Mouse (Mus musculus): Measurements from ENCODE around the gene Dhx37. TPM values are rescaled to one million over a fixed set of nuclear protein-coding genes. Genes with fewer than 3 reads are reported as not detected.
"Not testable (repeated sequence)": the region's sequence is repeated elsewhere in the genome, so short reads cannot be mapped to it uniquely, and the experiment has no call there.

Dhx37 gene
- polyA plus RNA-seq, 1 experiment from 2014 or later, result 10.4 TPM

DNA sequence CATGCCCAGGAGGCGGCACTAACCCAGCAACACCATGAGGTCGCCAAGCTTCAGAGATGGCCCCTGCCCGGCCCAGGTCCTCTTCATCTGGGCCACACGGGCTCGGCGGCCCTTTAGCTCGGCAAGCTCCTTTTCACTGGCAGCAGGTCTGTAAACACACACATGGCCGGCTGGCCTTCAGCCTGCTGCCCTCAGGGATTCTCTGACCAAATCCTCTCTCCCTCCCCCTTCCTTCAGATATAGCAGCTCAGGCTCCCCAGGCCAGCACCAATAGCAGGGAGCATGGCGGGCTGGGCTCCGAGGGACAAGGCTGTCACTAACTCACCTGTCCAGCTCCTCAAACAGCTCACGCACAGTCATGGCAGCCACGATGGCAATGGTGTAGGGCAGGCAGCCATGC, 15.3 kb downstream of the Dhx37 start:
- Histone ChIP-seq H3K4me1 (replicated peaks) (no peaks in the 10 kb centered on the region), H3K36me3 (peaks cover 98% of the 10 kb centered on the region), H3K9me3 (no peaks in the 10 kb centered on the region), H3K27ac (no peak overlapping the region), H3K4me3 (no peak overlapping the region), H3K4me2 (no peak overlapping the region), H3K9ac (no peak overlapping the region), H3K27me3 (no peaks in the 10 kb centered on the region)
- WGBS, result 92% methylated on average over 12 of the region's 12 CpGs
- no peak for ATAC-seq (ENCODE audit: low FRiP score)

DNA sequence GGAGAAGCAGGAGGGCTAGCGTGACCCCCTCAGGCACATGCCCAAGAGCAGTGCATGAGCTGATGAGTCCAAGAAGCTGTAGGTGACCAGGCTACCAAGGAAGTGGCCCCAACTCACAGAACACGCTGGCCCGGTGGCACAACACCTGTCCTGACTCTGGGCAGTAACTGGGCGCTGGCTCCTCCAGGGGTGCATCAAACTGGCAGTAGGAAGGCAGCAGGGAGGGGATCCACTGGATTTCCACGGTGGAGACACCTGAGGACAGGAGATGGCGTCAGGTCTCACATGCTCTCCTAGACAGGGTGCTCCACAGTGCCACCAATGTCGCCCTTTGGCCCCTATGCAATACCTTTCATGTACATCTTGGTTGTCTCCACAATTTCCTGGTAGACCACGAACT, 17.7 kb downstream of the Dhx37 start:
- no peak for ATAC-seq (ENCODE audit: low FRiP score)
- H3K4me2 ChIP-seq, result no peak overlapping the region
- WGBS, result 94% methylated on average over 8 of the region's 8 CpGs
- no peaks in the 10 kb centered on the region for H3K4me1 ChIP-seq (replicated peaks)
- H3K27ac ChIP-seq, result no peak overlapping the region
- peaks cover 81% of the 10 kb centered on the region for H3K36me3 ChIP-seq
- H3K27me3 ChIP-seq, result no peaks in the 10 kb centered on the region
- H3K9ac ChIP-seq, result no peak overlapping the region
- H3K9me3 ChIP-seq, result no peaks in the 10 kb centered on the region
- H3K4me3 ChIP-seq, result no peak overlapping the region

DNA sequence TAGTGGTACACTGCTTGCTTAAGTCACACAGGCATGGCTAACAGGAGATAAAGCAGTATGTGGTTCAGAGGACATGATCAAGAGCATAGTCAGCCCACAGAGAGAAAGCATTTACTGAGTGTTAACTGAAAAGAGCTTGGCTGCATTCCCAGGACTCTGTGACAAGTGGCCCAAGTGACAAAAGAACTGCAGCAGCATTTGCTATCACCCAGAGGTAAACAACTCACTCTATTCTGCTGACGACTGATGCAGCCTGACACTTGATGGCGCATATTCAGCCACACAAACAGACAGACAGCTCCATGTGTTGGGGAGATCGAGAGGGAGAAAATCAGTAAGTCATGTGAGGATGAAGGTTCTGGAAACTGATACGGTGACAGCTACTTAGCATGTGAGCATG, 20.2 kb downstream of the Dhx37 start:
- H3K4me2 ChIP-seq, result no peak overlapping the region
- no peak for ATAC-seq (ENCODE audit: low FRiP score)
- peaks cover 57% of the 10 kb centered on the region for H3K36me3 ChIP-seq
- H3K4me1 ChIP-seq (replicated peaks), result peaks cover 8% of the 10 kb centered on the region; the same call in 1 of the 2 replicates
- H3K9ac ChIP-seq, result no peak overlapping the region
- no peaks in the 10 kb centered on the region for H3K9me3 ChIP-seq
- H3K27ac ChIP-seq, result no peak overlapping the region
- H3K27me3 ChIP-seq, result no peaks in the 10 kb centered on the region
- H3K4me3 ChIP-seq, result no peak overlapping the region
- 82% methylated on average over 4 of the region's 4 CpGs for WGBS

DNA sequence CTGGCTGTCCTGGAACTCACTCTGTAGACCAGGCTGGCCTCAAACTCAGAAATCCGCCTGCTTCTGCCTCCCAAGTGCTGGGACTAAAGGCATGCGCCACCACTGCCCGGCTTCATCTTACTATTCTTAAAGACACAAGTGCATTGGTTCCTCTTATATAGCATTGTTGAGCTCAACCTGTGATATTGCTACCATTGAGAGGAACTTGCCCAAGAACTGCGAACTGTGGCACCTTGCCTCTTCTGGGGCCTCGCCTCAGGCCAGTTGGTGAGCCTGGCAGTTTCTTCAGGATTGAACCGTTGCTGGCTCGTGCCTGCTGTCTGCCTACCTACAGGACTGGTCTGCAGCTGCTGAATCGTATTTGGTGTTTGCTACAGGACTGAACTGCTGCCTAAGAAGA, 21.4 kb downstream of the Dhx37 start:
- not testable (repeated sequence) for H3K9me3 ChIP-seq; H3K27ac ChIP-seq; H3K9ac ChIP-seq; H3K4me3 ChIP-seq; H3K4me2 ChIP-seq; ATAC-seq (ENCODE audit: low FRiP score); H3K4me1 ChIP-seq (replicated peaks); H3K27me3 ChIP-seq
- 94% methylated on average over 8 of the region's 8 CpGs for WGBS
- H3K36me3 ChIP-seq, result peaks cover 45% of the 10 kb centered on the region

DNA sequence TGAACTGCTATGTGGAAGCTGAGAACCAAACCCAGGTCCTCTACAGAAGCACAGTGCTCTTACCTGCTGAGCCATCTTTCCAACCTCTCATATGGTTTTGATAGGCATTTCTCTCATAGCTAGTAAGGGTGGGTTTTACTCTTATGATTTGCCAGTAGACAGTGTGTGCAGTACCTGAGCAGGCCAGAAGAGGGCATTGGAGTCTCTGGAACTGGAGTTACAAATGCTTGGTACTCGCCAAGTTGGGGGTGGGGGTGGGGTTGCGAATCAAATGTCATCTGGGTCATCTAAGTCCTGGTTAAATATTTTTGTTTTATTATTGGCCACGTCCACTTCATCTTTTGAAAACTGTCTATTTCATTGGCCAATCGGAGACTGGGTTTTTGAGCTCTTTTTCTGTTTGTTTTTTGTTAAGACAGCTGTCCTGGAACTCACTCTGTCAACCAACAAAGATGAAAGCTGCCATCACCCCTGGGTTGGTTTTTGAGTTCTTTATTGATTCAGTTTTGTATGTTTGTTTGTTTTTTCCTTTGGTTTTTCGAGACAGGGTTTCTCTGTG, 21.9 kb downstream of the Dhx37 start:
- no peak for ATAC-seq (ENCODE audit: low FRiP score)
- H3K36me3 ChIP-seq, result peaks cover 40% of the 10 kb centered on the region
- WGBS, result 61% methylated on average over 5 of the region's 5 CpGs

DNA sequence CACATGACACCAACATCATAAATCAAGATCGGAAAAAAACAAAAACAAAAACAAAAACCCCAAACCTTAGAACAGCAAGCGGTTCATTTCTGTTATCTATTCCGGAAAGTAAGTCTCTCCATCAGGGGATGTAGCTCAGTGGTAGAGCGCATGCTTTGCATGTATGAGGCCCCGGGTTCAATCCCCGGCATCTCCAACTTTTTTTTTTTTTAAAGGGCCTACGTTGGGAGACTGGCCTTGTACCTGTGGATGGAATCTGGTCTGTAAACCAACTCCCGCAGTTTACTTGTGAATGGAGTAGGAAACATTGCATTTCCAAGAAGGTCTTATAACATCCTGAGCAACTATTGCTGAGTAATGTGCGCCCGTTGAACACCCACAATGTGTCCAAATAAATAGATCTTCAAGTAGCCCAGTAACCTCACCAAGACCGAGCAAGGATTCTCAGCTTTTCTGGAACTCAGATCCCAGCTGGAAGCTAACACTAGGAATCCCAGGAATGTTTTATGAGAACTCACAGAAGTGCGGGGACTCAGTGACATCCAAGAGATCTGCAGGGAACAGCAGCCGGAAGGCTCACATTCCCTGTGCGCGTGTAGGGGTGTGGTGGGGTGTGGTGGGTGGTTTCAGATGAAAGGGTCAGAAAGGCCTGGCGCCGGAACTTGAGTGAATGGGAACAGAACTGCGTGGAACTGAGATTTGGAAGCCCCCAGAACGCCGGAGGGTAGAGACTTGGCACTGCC, 24.4 kb downstream of the Dhx37 start:
- peak overlapping the region; percentile 40 for H3K4me2 ChIP-seq
- no peaks in the 10 kb centered on the region for H3K9me3 ChIP-seq
- WGBS, result 8% methylated on average over 20 of the region's 20 CpGs
- H3K36me3 ChIP-seq, result peaks cover 15% of the 10 kb centered on the region
- ATAC-seq (ENCODE audit: low FRiP score), result no peak
- H3K27ac ChIP-seq, result no peak overlapping the region; the same call in 1 of the 2 replicates
- peak overlapping the region; percentile 29 for H3K4me3 ChIP-seq
- no peak overlapping the region for H3K9ac ChIP-seq
- H3K27me3 ChIP-seq, result no peaks in the 10 kb centered on the region
- H3K4me1 ChIP-seq (replicated peaks), result peaks cover 24% of the 10 kb centered on the region

More for the DNA sequence above, 21.9 kb downstream of the Dhx37 start:
- Histone ChIP-seq H3K9me3 (no peaks in the 10 kb centered on the region), H3K27me3 (no peaks in the 10 kb centered on the region), H3K4me3 (no peak overlapping the region), H3K9ac (no peak overlapping the region), H3K4me2 (no peak overlapping the region), H3K4me1 (replicated peaks) (peaks cover 14% of the 10 kb centered on the region), H3K27ac (no peak overlapping the region)

DNA sequence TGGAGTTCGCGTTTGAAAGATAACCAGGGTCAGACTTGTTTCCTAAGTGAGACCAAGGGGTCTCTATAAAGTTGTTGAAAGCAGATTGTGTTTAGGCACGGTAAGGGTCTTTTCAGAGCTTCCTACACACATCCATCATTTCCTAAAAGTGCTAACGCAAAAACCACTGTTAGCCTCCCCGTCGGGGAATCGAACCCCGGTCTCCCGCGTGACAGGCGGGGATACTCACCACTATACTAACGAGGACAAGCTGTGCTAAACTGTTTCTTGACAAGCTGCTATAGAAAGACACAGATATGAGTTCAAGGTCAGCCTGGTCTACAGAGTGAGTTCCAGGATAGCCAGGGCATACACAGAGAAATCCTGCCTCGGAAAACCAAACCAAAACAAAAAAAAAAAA, 25.1 kb downstream of the Dhx37 start:
- Histone ChIP-seq H3K9me3 (no peaks in the 10 kb centered on the region), H3K36me3 (peaks cover 9% of the 10 kb centered on the region), H3K4me3 (peak overlapping the region; percentile 29), H3K27me3 (no peaks in the 10 kb centered on the region), H3K4me1 (replicated peaks) (peaks cover 25% of the 10 kb centered on the region), H3K9ac (no peak overlapping the region), H3K4me2 (peak overlapping the region; percentile 40), H3K27ac (peak overlapping the region; percentile 23; the same call in 1 of the 2 replicates)
- peak; percentile 13; the same call in 1 of the 2 replicates for ATAC-seq (ENCODE audit: low FRiP score)
- WGBS, result under 1% methylated on average over 13 of the region's 13 CpGs

DNA sequence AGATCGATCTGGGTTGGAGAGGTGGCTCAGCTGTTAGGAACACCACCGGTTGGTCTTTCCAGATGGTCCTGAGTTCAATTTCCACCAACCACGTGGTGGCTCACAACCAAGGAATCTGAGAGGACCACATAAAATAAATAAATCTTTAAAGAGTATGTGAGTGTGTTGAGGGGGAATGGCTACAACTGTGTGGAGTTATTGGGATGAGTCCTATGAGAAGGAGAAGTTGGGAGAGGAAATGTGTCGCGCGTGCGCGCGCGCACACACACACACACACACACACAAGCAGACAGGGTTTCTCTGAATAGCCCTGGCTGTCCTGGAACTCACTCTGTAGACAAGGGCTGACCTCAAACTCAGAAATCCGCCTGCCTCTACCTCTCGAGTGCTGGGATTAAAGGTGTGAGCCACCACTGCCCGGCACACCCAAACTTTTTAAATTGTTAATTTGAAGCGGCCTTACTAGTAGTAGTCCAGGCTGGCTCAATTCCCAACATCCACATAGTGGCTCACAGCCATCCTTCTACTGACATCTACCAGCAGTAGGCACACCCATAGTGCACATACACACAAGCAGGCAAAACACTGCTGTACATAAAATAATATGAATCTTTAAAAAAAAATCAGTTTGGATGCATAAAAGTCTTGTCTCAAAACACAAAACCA, 25.9 kb downstream of the Dhx37 start:
- no peaks in the 10 kb centered on the region for H3K9me3 ChIP-seq
- 66% methylated on average over 14 of the region's 14 CpGs for WGBS
- H3K4me1 ChIP-seq (replicated peaks), result peaks cover 25% of the 10 kb centered on the region
- H3K36me3 ChIP-seq, result peaks cover 1% of the 10 kb centered on the region; the same call in 1 of the 2 replicates
- H3K9ac ChIP-seq, result no peak overlapping the region
- no peak overlapping the region for H3K27ac ChIP-seq
- ATAC-seq (ENCODE audit: low FRiP score), result no peak
- peaks cover 1% of the 10 kb centered on the region; the same call in 1 of the 2 replicates for H3K27me3 ChIP-seq
- H3K4me2 ChIP-seq, result no peak overlapping the region
- no peak overlapping the region for H3K4me3 ChIP-seq

DNA sequence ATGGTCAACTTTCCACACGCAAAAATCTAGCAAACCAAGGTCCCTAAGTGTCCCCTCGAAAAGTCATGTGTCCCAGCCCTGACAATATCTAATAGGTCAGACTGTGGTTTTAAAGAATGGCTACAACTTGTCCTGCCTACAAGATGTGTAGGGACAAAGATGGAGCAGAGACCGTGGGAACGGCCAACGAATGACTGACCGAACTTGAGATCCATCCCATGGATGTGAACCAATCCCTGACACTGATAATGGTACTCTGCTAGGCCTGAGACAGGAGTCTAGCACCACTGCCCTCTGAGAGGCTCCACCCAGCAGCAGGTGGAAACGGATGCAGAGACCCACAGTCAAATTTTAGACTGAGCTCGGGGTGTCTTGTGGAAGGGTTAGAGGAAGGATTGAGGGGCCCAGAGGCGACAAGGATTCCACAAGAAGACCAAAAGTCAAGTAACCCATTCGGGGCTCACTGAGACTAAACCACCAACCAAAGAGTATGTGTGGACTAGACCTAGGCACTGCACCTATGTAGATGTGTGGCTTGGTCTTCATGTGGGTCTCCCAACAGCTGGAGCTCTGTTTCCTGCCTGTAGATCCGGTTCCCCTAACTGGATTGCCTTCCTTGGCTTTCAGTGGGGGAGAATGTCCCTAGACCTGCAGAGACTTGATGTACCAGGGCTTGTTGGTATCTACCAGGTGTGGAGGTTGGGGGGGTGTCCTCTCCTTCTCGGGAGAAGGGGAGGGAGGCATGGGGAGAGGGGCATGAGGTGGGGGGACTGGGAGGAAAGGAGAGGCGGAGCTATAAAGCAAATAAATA, 26.7 kb downstream of the Dhx37 start:
- Histone ChIP-seq H3K27me3 (peaks cover 3% of the 10 kb centered on the region; the same call in 1 of the 2 replicates), H3K4me3 (peak overlapping the region; percentile 56), H3K27ac (peak overlapping the region; percentile 95), H3K4me2 (peak overlapping the region; percentile 67), H3K4me1 (replicated peaks) (peaks cover 25% of the 10 kb centered on the region), H3K9me3 (no peaks in the 10 kb centered on the region), H3K36me3 (no peaks in the 10 kb centered on the region), H3K9ac (peak overlapping the region; percentile 81)
- 61% methylated on average over 13 of the region's 13 CpGs for WGBS
- ATAC-seq (ENCODE audit: low FRiP score), result no peak

DNA sequence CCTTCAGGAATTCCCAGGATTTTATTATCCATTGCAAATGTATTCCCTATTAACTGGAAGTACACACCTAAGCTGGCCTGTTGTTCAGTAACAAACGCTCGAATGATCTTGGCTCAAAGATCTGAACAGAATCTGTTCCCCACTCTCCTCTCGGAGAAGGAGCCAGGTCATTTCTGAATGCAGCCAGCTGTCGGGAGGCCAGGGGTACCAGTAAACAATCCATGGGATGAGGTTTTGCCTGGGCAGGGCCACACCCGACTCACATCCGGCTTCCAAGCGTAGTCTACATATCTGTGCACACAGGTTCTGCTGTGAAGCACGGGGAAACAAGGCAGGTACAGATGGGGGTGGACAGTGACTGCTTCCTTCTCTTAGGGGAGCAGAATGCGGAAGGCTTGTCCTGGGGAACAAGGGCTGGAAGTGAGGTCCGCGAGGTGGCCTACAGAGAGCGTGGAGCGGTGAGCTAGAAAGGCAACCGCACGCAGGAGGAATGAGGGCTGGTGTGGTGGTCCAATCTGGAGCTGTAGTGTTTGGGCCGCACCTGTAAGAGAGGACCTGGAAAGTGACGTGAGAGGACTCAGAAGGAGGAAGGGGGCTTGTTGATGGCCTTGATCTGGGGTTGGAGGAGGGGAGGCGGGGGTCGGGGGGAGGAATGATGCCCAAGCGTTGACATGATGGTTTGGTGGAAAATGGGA, 27.5 kb downstream of the Dhx37 start:
- no peaks in the 10 kb centered on the region for H3K36me3 ChIP-seq
- no peaks in the 10 kb centered on the region for H3K9me3 ChIP-seq
- peaks cover 3% of the 10 kb centered on the region; the same call in 1 of the 2 replicates for H3K27me3 ChIP-seq
- peak overlapping the region; percentile 81 for H3K9ac ChIP-seq
- H3K27ac ChIP-seq, result peak overlapping the region; percentile 95
- ATAC-seq (ENCODE audit: low FRiP score), result peak; percentile 46
- peak overlapping the region; percentile 56 for H3K4me3 ChIP-seq
- 2% methylated on average over 20 of the region's 20 CpGs for WGBS
- H3K4me1 ChIP-seq (replicated peaks), result peaks cover 25% of the 10 kb centered on the region
- H3K4me2 ChIP-seq, result peak overlapping the region; percentile 67

DNA sequence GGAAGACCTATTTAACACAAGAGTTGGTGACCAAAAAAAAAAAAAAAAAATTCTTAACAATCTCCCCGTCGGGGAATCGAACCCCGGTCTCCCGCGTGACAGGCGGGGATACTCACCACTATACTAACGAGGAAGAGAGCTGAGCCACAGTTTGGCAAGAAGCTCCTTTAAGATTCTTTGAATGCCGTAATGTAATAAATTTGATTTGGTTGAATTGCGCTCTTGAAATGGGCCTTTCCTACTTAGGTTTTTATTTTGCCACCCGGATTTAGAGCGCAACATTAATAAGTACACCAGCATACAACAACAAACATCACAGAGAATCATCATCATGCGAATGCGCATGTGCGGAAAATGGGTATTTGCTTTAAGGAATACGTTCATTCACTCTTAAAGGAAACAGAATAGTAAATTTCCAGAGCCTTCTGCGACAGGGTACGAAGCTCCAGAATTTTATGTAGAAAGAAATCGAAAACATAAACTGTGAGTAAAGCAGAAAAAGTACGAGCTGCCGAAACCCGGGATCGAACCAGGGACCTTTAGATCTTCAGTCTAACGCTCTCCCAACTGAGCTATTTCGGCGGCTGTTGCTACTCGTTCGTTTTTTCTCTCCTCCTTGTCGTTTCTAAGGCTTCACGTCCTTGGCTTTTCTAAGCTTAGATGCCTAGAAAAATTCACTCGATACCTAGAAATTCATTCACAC, 28.2 kb downstream of the Dhx37 start:
- peak; percentile 70 for ATAC-seq (ENCODE audit: low FRiP score)

More for the DNA sequence above, 28.2 kb downstream of the Dhx37 start:
- WGBS, result under 1% methylated on average over 31 of the region's 31 CpGs
- peak overlapping the region; percentile 69 for H3K4me2 ChIP-seq
- H3K9ac ChIP-seq, result peak overlapping the region; percentile 81
- H3K27me3 ChIP-seq, result peaks cover 3% of the 10 kb centered on the region; the same call in 1 of the 2 replicates
- peak overlapping the region; percentile 95 for H3K27ac ChIP-seq
- H3K4me3 ChIP-seq, result peak overlapping the region; percentile 56
- H3K9me3 ChIP-seq, result no peaks in the 10 kb centered on the region
- peaks cover 25% of the 10 kb centered on the region for H3K4me1 ChIP-seq (replicated peaks)
- H3K36me3 ChIP-seq, result no peaks in the 10 kb centered on the region
